Mouse (Mus musculus): ENCODE results near the gene Gm11084.
"Not testable (repeated sequence)": the region's sequence is repeated elsewhere in the genome, so short reads cannot be mapped to it uniquely, and the experiment has no call there.

Gm11084 gene

GRCm38 (mm10) chr2:72992497-72992896 lies 6.0 kb upstream of the Gm11084 start:
- no peak for DNase-seq

- not testable (repeated sequence) for DNase-seq
These were observed 2.4 kb upstream of the Gm11084 start for GRCm38 (mm10) chr2:72988945-72989344.

GRCm38 (mm10) chr2:72985516-72985915 lies 1.0 kb downstream of the Gm11084 start:
- DNase-seq: no peak

GRCm38 (mm10) chr2:72984806-72985205 lies 1.7 kb downstream of the Gm11084 start:
- no peak for DNase-seq

- DNase-seq: no peak
These were observed 3.3 kb downstream of the Gm11084 start for GRCm38 (mm10) chr2:72983211-72983610.

GRCm38 (mm10) chr2:72982110-72982785 lies 4.3 kb downstream of the Gm11084 start:
- no peak for DNase-seq

- no peak for DNase-seq
These were observed 4.9 kb downstream of the Gm11084 start for GRCm38 (mm10) chr2:72981441-72982109.

- no peak for DNase-seq
These were observed 5.5 kb downstream of the Gm11084 start for GRCm38 (mm10) chr2:72981075-72981420.

GRCm38 (mm10) chr2:72980337-72981074 lies 6.0 kb downstream of the Gm11084 start, which contains the start of gene Sp3:
Gene Sp3, minus strand, starts transcription at chr2:72980446.
- peak; percentile 99 for DNase-seq

GRCm38 (mm10) chr2:72979659-72980071 lies 6.9 kb downstream of the Gm11084 start:
- peak; percentile 88 for DNase-seq

- DNase-seq: peak; percentile 93
These were observed 7.4 kb downstream of the Gm11084 start for GRCm38 (mm10) chr2:72978901-72979658.

- no peak for DNase-seq
These were observed 8.0 kb downstream of the Gm11084 start for GRCm38 (mm10) chr2:72978473-72978872.

GRCm38 (mm10) chr2:72977272-72977671 lies 9.2 kb downstream of the Gm11084 start:
- no peak for DNase-seq

- no peak for DNase-seq
These were observed 10.5 kb downstream of the Gm11084 start for GRCm38 (mm10) chr2:72976036-72976435.

- DNase-seq: no peak
These were observed 15.7 kb downstream of the Gm11084 start for GRCm38 (mm10) chr2:72970831-72971230.

GRCm38 (mm10) chr2:72970302-72970701 lies 16.2 kb downstream of the Gm11084 start:
- no peak for DNase-seq

- no peak for DNase-seq
These were observed 18.0 kb downstream of the Gm11084 start for GRCm38 (mm10) chr2:72968536-72968935.

GRCm38 (mm10) chr2:72965450-72965849 lies 21.1 kb downstream of the Gm11084 start:
- DNase-seq: no peak

- no peak for DNase-seq
These were observed 30.1 kb downstream of the Gm11084 start for GRCm38 (mm10) chr2:72956415-72956814.

- no peak for DNase-seq
These were observed 33.5 kb downstream of the Gm11084 start for GRCm38 (mm10) chr2:72952979-72953378.

- DNase-seq: no peak
These were observed 50.6 kb downstream of the Gm11084 start for GRCm38 (mm10) chr2:72935937-72936336.

GRCm38 (mm10) chr2:72932186-72932585 lies 54.3 kb downstream of the Gm11084 start:
- no peak for DNase-seq

GRCm38 (mm10) chr2:72924981-72925380 lies 61.5 kb downstream of the Gm11084 start:
- DNase-seq: no peak
